Mouse (Mus musculus) splenic B cell, adult 2 months (primary cell): Measurements from ENCODE around the gene Nudc.

ENCODE experiments used
- DNase-seq: peaks from one replicate; pipeline ENCODE4 v3.0.0-alpha.2; 2011; ENCODE audit warnings: low read depth, low spot score
- H3K27me3 ChIP-seq: 2 replicates; pipeline ENCODE4 v1.6.1; 2012; ENCODE audit warnings: mild to moderate bottlenecking, low read length, moderate library complexity, mixed read lengths; ENCODE audit not compliant: control insufficient read depth, poor library complexity, insufficient read depth, severe bottlenecking
- H3K36me3 ChIP-seq: 2 replicates; pipeline ENCODE4 v1.6.1; 2012; ENCODE audit warnings: mild to moderate bottlenecking, low read length, moderate library complexity, mixed read lengths; ENCODE audit not compliant: control insufficient read depth, poor library complexity, insufficient read depth, severe bottlenecking

Gene Nudc

DNA sequence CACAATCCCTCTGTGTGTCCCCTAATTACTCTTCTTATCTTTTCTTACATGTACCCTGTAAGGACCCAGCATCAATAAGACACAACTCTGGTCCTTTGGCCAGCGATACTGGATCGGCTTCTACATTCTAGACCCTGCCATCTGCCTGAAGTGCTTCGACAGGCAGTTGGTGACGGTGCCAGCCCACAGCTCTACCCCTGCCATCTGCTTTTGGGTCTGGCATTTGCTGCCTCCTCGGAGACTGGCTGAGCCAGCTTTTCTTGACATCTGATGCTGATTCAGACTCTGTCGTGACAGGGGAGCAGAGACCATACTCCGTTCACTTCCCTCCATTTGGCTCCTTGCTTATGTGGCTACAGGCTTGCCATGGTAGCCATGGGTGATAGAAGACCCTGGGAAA, 36.8 kb downstream of the Nudc start:
- DNase-seq: no peak
- Histone ChIP-seq H3K27me3 (peaks cover 3% of the 10 kb centered on the region; the same call in 1 of the 2 replicates), H3K36me3 (no peaks in the 10 kb centered on the region)

DNA sequence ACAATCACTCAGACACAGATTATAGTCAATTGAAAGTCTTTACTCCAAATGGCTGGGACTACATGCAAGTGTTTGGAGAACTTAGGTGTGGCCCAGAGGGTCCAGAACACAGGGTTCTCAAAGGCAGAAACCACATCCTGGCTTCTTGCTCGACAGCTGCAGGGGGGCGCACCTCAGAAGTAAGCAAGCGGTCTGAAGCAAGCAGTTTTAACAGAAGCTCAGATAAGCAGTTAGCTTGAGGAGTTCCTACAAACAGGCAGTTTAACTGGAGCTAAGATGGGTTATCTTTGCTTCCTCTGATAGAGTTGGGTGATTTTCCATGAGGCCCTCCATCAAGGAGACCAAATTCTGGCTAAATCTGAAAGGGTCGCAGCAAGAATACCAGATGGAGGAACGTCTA, 39.2 kb downstream of the Nudc start:
- no peaks in the 10 kb centered on the region for H3K36me3 ChIP-seq
- DNase-seq: no peak
- H3K27me3 ChIP-seq: peaks cover 3% of the 10 kb centered on the region; the same call in 1 of the 2 replicates

DNA sequence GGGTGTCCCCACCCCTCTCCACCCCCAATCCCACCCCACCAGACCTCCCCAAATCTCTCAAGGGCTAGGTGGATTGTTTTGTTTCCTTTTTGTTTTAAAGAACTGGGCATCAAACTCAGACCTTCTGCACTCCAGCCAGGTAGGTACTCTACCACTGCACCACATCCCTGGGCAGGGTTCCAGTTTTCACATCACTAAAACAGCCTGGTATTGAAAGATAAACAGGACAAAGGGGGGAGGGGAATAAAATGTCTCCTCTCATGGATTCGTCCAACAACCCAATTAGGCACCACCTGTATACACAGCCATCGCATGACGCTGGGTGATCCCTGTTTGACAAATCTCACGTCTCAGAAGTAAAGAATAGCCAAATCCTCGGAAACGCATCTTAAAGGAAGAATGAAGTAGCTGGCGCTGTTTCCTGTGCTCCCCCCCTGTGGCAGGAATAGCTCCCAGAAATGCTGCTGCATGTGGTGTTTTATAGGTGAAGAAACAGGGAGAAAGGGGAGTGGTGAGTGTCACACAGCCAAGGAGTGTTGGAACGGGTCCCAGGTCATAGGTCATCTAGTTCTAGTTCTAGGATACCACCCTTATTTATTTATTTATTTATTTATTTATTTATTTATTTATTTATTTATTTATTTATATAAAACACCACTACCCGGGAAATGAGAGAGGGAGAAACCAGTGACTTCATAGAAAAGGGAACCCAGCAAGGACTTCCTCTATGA, 40.9 kb downstream of the Nudc start:
- H3K27me3 ChIP-seq: peaks cover 3% of the 10 kb centered on the region; the same call in 1 of the 2 replicates
- DNase-seq: no peak
- no peaks in the 10 kb centered on the region for H3K36me3 ChIP-seq

DNA sequence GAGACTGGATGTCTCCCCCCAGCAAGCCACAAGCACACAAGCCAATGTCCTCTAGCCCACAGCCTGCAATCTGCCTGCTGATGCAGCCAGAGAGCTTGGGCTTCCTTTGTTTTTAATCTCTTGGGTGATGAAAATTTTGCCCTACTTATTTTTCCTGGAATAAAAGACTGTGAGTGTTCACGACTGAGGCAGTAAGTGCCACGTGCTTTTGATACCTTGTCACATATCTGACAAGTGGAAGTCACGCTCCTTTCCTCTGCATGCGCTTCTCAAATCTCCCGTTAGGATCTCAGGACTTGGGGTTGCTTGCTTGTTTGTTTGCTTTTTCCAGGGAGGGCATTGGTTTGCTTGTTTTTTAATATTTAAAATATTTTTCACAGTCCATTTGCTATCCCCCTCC, 41.5 kb downstream of the Nudc start:
- no peak for DNase-seq
- H3K27me3 ChIP-seq: peaks cover 3% of the 10 kb centered on the region; the same call in 1 of the 2 replicates
- no peaks in the 10 kb centered on the region for H3K36me3 ChIP-seq

DNA sequence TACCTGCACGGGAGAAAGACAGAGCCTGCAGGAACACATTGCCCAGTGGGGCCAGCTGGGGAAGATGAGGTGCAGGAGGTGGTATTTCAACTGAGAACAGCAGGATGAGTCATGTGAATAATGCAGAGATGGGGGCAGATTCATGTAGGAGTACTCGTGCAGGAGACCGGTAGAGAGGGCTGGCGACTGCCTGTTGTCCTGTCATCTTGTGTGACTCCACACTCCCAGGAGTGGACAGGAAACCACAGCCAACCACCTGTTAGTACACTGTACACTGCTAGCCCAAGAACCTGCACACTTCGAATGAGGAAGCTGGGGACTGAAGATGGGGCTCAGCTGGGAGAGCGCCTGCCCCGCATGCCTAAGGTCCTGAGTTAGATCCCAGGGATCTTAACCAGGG, 44.3 kb downstream of the Nudc start:
- Histone ChIP-seq H3K36me3 (no peaks in the 10 kb centered on the region), H3K27me3 (peaks cover 5% of the 10 kb centered on the region)
- DNase-seq: no peak

DNA sequence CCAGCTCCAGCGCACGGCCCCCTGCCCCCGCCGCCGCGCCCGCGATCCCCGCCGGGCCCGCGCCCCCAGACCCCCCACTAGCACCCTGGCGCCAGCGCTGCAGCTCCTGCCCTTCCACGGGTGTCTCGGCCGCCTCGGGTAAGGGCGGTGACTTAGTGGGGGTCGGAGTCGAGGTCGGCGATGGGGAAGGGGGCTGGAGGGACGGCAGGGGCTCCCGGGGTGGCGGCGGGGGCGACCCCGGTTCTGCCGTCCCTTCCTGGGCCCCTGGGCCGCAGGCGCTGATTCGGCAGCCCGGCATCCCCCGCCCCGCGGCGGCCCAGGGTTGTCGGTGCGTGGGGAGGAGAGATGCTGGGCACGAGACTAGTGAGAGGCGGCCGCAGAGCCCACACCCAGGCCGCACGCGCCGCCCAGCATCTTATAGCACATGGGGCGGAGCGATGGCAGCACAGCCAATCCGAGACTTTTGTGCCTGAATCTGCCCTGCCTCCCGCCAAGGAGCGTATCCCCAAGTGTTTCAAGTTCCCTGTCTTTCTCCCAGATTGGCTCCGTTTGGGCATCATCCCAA, 47.6 kb downstream of the Nudc start, which contains the start of gene Trnp1:
Gene Trnp1, minus strand, starts transcription at position 391 of the 565 bp plus-strand sequence.
- Histone ChIP-seq H3K27me3 (peaks cover 4% of the 10 kb centered on the region), H3K36me3 (no peaks in the 10 kb centered on the region)
- DNase-seq: peak; percentile 65

DNA sequence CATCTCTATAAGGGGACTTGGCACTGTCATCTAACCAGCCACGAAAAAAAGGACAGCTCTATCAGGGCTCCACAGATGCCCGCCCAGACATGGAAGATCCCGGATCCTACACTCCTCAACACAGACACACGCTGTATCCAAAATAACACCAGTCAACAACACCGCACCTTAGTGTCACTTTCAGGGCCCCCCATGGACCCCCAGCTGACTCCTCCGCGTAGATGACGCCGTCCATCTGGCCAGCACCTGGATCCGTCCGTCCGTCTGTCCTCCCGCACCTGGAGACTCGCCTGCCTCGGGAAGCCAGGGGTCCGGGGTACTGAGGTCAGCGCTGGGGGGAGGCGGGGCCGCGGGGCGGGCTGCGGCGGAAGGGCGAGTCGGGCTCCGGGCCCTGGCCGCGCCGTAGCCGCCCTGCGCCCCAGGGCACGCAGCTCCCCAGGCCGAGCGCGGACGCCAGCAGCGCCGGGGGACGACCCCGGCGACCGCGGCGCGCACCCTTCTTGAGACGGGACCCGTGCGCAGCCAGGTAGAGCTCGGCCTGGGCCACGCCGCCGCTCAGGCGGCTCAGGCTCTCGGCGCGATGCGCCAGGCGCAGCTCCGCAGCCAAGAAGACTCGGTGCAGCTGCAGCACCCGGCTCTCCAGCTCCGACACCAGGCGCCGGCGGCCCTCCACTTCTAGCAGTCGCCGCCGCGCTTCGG, 48.2 kb downstream of the Nudc start:
- Histone ChIP-seq H3K36me3 (no peaks in the 10 kb centered on the region), H3K27me3 (peaks cover 4% of the 10 kb centered on the region)
- DNase-seq: no peak

DNA sequence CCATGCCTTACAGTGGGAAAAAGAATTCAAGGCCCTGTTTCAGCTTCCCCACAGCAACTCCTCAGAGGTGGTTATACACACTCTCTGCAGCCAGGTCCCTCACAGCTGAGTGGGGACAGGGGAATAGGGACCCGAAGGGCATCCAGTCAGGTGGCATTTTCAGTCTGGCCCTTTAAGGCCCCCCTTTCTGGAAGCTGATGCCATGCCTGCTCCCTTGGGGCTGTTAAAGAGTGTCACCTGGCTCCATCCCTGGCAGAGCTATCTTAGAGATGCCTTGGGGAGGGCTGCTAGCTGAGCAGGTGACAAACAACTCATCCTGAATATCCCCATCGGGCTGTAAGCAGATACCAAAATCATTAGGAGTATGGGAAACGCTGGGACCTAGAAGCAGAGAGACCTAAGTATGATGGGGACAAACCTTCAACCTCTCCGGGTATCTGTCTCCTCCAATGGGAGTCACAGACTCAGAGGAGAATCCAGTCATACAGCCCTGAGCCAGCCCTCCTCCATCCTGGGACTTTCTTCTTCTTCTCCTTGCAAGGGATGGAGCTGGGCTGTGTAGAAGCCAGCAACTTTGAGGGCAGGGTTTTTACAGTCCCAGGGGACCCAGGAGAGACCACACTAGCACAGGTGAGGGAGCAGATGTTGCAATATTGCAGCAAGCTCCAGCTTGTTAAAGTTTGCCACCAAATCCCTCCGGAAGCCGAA, 48.9 kb downstream of the Nudc start:
- no peak for DNase-seq
- Histone ChIP-seq H3K27me3 (peaks cover 4% of the 10 kb centered on the region), H3K36me3 (no peaks in the 10 kb centered on the region)

DNA sequence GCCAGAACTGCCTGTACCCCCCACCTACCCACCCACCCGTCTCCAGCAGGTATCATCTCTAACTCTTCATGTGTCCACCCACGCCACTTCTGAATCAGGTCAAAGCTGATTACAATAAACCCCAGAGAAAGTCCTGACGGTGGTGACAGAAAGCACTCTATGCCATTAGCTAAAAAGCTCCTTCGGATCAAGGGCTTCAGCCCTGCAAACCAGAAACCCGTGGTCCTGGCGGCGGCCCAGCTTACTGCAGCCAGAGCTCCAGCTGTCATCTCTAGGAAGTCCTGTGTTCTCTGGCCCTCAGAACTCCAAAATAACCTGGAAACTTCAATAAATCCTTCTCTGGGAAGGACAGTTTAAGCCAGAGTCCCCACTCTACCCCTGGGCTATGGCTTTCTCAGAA, 50.1 kb downstream of the Nudc start:
- H3K36me3 ChIP-seq: no peaks in the 10 kb centered on the region
- H3K27me3 ChIP-seq: peaks cover 4% of the 10 kb centered on the region
- no peak for DNase-seq

DNA sequence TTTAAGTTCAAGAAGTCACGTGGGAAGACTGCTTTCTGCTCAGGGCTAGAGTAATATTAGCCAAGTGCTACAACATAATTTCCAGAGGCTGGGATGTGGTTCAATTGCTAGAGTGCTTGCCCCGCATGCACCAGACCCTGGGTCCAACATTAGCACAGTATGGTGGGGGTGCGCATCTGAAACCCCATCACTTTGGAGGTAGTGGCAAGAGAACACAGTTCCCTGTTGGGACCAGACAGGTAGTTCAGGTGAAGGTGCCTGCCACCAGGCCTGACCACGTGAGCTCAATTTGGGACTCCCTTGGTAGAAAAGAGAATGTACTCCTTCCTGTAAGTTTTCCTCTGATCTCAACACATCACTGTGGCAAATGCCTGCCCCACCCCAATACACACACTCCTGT, 50.9 kb downstream of the Nudc start:
- H3K27me3 ChIP-seq: peaks cover 4% of the 10 kb centered on the region
- no peak for DNase-seq
- no peaks in the 10 kb centered on the region for H3K36me3 ChIP-seq

DNA sequence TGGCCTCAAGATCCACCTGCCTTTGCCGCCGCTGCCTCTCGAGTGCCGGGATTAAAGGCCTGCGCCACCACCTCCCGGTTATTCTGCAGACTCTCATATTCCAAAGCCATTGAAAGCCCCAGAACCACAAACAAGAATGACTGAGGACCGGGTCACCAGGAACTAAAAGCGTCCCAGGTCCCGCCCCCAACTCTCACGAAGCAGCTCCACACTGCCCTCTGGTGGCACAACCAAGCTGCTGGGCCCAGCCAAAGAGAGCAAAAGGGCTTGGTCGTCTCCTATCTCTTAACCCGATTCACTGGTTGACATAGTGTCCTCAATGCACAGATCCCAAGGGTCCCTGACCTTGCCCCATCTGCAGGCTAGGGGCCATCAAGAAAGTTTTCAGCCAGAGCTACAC, 51.4 kb downstream of the Nudc start:
- Histone ChIP-seq H3K27me3 (peaks cover 4% of the 10 kb centered on the region), H3K36me3 (no peaks in the 10 kb centered on the region)

DNA sequence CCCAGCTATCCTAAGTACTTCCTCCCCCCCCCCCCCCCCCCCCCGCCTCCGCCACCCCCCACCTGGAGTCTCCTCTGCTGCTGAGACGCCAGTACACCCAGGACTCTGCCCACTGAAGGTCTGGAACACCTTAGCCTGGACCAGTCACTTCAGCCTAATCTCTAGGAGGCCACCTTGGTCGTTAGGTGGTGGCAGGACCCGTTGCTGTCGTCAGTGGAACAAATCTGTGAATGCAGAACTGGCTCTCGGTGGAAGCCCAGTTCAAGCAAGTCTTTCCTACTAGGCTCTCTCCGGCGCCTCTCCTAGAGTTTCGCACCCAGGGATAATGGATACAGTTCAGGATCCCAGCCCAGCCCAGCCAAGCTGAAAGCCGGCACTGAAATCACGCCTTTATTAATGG, 51.9 kb downstream of the Nudc start:
- DNase-seq: peak; percentile 61
- no peaks in the 10 kb centered on the region for H3K36me3 ChIP-seq
- H3K27me3 ChIP-seq: peaks cover 4% of the 10 kb centered on the region

More for the DNA sequence above, 51.4 kb downstream of the Nudc start:
- peak; percentile 92 for DNase-seq

DNA sequence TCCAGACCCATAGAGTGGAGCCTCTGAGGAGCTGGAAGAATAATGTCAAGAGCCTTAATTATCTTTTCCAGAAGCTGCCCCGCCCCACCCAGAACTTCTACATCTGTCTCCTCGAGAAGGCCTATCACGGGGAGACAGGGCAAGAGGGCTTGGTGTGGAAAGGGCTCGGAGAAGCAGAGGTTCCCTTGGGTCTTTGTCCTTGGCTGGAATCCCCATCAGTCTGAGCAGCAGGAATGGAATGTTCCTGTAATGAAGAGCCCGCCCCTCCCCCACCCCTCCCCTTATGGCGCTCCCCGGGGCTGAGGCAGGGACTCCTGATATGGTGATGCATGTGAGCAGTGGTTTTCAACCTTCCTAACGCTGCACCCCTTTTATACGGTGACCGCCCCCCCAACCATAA, 54.0 kb downstream of the Nudc start:
- Histone ChIP-seq H3K36me3 (no peaks in the 10 kb centered on the region), H3K27me3 (peaks cover 2% of the 10 kb centered on the region; the same call in 1 of the 2 replicates)
- DNase-seq: no peak

DNA sequence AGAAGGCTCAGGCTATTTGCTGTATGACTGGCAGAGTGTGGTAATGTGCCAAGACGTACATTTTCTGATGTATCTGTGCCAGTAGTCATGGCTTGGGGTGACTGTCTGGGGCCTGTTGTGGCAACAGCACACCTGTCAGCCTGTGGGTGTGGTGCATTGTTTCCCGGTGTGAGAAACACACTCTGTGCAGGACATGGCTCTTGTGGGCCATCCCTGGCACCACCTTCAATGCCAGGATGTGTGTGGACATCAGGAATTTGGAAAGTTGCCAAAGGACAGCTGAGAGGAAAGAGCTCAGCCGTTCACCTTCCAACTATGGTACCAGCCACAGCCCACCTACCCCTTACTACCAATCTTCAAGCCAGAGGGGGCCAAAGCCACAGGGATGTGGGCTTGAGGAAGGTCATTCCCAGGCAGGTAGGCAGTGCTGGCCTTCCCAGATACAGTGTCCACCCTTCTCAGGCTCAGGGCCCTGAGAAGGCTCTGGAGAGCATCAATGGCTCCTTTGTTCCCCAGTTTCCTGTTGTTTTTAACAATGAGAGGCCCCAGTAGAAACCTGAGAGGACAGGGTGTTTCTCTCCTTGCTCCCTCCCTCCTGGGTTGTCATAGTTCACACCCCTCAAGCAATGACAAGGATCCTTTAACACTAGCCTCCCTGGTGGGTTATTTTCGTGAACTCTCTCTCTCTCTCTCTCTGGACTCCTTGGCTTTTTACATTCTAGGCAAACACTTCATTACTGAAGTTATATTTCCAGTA, 56.1 kb downstream of the Nudc start:
- Histone ChIP-seq H3K36me3 (no peaks in the 10 kb centered on the region), H3K27me3 (peaks cover 1% of the 10 kb centered on the region; the same call in 1 of the 2 replicates)
- DNase-seq: no peak
